Mouse (Mus musculus) G1E-ER4 (cell line): ENCODE measurements around the gene Vmn1r21. TPM values are rescaled to one million over a fixed set of nuclear protein-coding genes. Genes with fewer than 3 reads are reported as not detected.

Experiments
- GATA1 ChIP-seq: IDR thresholded peaks from one replicate; pipeline ENCODE4 v1.8.0; 2012; ENCODE audit warnings: low read length, inconsistent platforms
- polyA plus RNA-seq: library from polyadenylated mRNA; stranded (reverse); fragments of >175 nt; gene quantifications from 2 replicates; pipeline ENCODE4 v1.2.3, GENCODE M21; 2012

Gene Vmn1r21
- polyA plus RNA-seq: not detected in 2 replicates

GRCm38 (mm10) chr6:57850286-57850685 is at the start of gene Vmn1r21:
Gene Vmn1r21, minus strand, starts transcription at chr6:57850343.
- no peak for TF ChIP-seq GATA1

- TF ChIP-seq GATA1: no peak
These were observed 9.2 kb upstream of the Vmn1r21 start for GRCm38 (mm10) chr6:57859043-57860042.

- no peak for TF ChIP-seq GATA1
These were observed 10.3 kb downstream of the Vmn1r21 start for GRCm38 (mm10) chr6:57839693-57840408.

- no peak for TF ChIP-seq GATA1
These were observed 24.9 kb downstream of the Vmn1r21 start for GRCm38 (mm10) chr6:57825259-57825715.

- TF ChIP-seq GATA1: no peak
These were observed 25.5 kb downstream of the Vmn1r21 start, which contains the start of gene Vopp1 for GRCm38 (mm10) chr6:57824422-57825258. Gene Vopp1, minus strand, starts transcription at chr6:57825159.

GRCm38 (mm10) chr6:57823461-57823860 is 26.7 kb downstream of the Vmn1r21 start:
- TF ChIP-seq GATA1: no peak

GRCm38 (mm10) chr6:57822648-57823410 is 27.3 kb downstream of the Vmn1r21 start:
- no peak for TF ChIP-seq GATA1

- TF ChIP-seq GATA1: no peak
These were observed 35.7 kb downstream of the Vmn1r21 start for GRCm38 (mm10) chr6:57814436-57814940.

- TF ChIP-seq GATA1: no peak
These were observed 38.1 kb downstream of the Vmn1r21 start for GRCm38 (mm10) chr6:57811748-57812730.

- TF ChIP-seq GATA1: no peak
These were observed 44.7 kb downstream of the Vmn1r21 start for GRCm38 (mm10) chr6:57805218-57806069.

- TF ChIP-seq GATA1: no peak
These were observed 47.0 kb downstream of the Vmn1r21 start for GRCm38 (mm10) chr6:57803130-57803529.

- no peak for TF ChIP-seq GATA1
These were observed 51.2 kb downstream of the Vmn1r21 start for GRCm38 (mm10) chr6:57798986-57799385.
